Mouse (Mus musculus) 3T3-L1 (cell line): Measurements from ENCODE around the gene Nr1h5.

Experiments used
- DNase-seq: peaks from one replicate; pipeline ENCODE4 v3.0.0-alpha.2; 2015; ENCODE audit warnings: low read depth, low spot score

The Nr1h5 gene

DNA sequence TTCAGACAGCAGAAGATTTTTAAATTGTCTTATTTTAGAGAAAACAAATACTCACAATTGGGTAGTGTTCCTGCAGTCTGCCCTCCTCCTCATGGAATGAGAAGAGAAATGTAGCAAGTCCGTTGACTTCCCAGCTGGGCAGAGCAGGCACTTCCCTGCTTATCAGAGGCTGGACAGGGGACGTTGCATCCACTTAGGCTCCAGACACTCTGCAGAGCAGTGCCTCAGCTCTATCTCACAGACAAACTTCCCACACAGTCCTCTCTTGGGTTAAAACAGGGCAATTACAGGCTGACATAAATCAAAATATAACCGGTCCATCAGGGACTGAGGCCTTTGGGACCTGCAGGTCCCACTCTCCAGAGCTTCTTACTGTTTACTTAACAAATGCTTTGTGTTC is at the start of gene Nr1h5:
Gene Nr1h5, minus strand, starts transcription at position 101 of the 400 bp plus-strand sequence.
- no peak for DNase-seq

DNA sequence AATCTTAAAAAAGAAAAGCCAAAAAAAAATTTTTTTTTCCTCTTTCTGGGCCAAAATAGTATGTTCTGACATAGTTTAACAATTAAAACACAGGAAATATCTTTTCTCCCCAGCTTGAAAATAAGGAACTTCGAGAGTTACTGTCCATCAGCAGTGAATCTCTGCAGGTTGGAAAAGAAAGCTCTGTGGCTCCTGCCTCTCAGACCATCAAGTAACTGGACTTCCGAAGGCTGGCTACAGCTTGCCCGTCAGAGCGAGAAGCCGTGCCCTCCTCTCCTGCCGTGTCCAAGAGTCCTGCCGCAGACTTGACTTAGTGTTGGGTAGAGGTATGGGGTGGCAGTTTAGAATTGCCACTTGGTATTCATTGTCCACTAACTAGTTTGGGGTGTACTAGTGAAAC is 37.7 kb upstream of the Nr1h5 start:
- no peak for DNase-seq

DNA sequence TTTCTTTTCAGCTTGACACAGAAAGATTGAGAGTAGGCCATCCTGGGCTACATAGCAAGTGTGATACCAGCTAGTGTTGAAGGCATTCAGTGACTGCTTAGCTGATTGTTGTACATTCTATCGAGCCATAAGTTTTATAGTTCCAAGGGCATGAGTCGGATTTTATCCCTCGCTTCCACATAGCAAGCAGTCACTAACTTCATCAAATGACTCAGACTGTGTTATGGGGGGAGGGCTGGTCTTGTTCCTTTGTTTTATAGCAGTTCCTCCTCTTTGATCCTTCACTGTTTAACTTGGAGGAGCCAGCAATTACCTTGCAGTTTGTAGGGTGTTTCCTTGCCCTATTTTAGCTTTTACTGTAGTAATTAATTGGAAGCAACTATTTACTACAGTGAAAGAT is 33.7 kb upstream of the Nr1h5 start:
- DNase-seq = peak; percentile 72

DNA sequence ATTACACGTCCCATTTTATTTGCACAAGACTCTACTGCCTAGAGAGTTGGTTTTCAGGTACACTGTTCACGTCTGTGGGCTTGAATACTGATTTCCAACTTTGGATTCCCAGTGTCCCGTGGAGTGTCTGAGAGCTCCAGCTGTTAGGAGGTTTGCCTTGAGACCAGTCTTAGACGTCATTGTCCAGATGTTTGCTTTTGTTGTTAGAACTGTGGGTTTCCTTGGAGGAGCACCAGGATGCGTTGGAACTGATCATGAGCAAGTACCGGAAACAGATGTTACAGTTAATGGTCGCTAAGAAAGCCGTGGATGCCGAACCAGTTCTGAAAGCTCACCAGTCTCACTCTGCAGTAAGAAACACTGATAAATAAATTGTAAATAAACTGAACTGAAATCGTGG is 33.1 kb upstream of the Nr1h5 start:
- peak; percentile 47 for DNase-seq

DNA sequence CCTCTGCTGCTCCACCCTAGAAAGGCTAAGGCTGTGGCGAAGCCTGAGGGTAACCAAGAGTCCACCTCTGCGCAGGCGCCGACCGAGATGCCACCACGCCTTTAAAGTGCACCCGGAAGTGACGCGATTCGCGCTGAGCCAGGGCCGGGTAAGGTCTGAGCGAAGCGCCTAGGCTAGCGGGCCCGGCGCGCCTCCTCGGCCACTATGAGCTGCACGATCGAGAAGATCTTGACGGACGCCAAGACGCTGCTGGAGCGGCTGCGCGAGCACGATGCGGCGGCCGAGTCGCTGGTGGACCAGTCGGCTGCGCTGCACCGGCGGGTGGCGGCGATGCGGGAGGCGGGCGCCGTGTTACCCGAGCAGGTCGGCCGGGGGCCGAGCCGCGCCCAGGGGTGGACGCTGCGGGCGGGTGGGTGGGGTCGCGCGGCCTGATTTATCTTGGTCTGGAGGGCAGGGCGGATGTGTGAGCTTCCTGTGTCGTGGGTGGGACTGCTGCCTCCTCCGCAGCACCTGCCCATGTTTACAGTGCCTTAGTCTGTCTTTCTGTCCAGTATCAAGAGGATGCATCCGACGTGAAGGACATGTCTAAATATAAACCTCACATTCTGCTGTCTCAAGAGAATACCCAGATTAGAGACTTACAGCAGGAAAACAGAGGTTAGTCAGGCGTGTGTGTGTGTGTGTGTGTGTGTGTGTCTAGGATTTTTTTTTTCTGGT is 31.8 kb upstream of the Nr1h5 start, which contains the start of gene Sike1:
Gene Sike1, plus strand, starts transcription at position 104 of the 717 bp plus-strand sequence.
- DNase-seq = peak; percentile 96

DNA sequence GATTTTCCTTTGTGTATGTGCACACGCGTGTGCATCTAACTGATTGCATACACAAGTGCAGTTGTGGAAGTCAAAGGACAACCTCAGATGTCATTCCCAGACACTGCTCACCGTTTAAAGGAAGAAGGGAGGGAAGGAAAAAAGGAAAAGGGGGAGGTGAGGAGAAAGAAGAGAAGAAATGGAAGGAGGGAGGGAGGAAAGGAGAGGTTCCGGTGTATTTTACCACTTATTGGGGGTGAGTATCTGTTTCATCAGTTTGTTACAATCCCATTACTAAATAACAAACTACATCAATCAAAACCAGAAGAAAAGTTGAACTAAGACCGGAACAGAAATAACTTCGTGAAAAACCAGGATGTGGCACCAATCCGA is 31.3 kb upstream of the Nr1h5 start:
- DNase-seq = no peak

DNA sequence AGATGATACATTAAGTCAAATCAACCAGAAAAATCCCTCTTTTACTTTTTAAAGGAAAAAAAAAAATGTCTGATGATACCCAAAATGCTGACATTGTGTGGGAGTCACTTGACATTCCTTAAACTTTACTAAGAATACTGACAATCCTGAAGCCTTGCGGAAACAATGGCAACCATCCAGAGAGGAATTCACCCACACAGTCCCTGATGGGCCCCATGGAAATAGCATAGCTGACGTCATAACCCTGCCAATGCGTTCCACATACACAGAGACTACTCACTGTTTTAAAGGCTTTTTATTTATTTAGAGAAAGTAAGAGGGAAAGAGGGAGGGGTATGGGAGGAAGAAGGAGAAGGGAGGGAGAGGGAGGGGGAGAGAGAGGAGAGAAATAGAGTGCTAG is 29.0 kb upstream of the Nr1h5 start:
- peak; percentile 97 for DNase-seq

DNA sequence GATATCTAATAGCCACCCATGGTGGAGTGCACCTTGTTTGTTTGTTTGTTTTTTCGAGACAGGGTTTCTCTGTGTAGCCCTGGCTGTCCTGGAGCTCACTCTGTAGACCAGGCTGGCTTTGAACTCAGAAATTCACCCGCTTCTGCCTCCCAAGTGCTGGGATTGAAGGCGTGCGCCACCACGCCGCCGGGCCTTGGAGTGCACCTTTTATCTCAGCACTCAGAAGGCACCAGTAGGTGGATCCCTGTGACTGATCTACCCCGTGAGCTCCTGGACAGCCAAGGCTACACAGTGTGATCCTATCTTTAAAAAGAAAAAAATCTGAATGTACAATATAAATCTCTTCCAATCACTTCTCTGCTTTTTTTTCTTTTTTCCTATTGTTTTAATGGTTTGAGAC is 27.1 kb upstream of the Nr1h5 start:
- DNase-seq = no peak

DNA sequence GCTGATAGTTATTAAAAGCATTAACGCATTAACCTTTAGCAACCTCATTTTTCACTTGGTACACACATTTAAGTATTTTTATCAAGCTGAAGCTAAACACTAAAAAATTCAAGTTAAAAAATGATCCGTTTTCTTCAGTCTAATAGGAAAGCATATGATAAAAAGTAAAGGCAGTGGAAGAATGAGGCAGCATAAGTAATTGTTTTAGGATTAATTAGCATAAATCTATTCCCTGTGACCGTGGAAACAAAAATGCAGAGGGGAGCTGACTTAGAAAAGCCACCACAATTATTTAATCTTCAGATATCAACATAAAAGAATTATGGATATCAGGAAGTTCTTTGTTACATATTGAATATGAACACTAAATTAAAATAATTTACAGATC is 16.4 kb upstream of the Nr1h5 start:
- DNase-seq = no peak

DNA sequence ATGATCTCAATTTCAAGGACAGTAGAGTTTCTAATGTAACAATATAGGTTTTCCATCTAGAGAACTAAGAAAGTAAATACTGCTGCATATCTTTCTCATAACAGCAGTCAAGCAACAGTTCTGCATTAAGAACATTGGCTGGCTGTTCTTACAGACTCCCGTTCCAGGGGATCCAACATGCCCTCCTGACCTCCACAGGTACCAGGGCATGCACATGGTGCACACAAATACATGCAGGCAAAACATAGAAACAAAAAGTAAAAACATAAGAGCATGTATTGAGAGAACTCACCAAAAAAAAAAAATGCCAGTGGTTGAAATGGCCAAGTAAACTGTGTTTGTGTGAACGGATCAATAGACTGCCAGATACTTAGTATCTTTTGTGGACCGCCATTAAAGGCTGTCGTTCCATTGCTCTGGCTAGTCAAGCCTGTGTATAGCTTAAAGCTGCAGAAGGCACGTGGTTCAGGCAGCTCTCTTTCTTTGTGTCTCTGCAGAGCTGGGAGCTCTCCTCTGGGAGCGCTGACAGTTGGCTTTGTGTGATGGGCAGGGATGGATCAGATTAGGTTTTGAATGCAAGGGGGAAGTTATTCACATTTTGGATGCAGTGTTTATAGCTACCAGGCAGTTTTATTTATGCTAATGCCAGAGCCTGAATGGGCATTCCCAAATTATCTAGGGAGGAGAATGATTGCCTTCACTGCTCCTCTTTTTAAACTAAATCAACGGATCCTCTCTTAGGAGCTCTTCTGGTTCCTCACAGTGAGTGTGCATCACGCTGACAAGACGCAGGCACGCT is 15.8 kb upstream of the Nr1h5 start:
- DNase-seq = no peak

DNA sequence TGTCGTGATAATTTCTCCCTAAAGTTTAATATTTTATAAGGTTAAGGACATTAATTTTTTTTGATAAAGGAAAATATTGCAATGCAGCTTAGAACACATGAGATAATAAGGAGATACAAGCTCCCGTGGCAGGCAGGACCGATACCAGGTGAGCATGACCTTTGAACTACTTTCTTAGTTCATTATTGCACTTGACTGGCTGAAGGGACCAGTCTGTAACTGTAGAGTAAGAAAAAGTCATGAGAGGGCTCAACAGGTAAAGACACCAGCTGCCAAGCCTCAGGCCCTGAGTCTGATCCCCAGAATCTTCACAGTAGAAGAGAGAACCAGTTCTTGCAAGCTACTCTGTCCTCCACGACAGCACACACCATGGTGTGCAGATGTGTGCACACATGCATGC is 13.0 kb upstream of the Nr1h5 start:
- DNase-seq = no peak

DNA sequence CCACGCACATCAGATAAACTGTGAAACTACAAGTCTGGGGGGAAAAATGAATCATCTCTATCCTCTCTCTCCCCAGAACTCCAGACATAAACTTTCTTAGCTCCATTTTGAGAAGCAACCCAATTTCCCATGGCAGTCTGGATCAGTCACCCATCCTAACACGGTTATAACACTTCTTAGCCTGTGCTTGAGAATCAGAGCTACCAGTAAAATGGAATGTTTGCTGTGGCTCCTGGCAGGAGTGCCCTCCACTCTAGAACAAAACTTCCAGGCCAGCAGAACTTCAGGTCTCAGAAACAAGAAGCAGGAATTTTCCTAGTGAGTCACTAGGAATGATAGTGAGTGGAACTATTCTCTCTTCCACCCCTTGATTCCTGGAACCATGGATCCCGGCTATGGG is 6.6 kb upstream of the Nr1h5 start:
- DNase-seq = peak; percentile 43

DNA sequence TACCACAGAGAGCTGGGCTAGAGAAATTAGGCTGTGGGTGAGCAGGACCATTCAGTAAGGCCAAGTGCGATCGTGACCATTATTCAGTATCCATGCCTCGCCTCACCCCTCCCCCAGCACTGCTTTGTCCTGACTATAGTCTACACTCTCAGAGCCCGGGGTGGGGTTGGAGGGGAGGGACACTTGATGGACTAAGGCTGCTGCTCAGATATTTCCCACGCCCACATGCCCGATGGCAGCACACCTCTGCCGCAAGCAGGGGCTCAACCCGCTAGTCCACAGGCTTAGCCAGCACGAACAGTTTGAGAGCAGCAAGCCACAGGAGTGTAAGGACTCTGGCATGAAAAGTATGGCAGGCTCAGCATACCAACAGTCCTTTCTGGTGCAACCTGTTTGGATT is 6.1 kb upstream of the Nr1h5 start:
- no peak for DNase-seq

DNA sequence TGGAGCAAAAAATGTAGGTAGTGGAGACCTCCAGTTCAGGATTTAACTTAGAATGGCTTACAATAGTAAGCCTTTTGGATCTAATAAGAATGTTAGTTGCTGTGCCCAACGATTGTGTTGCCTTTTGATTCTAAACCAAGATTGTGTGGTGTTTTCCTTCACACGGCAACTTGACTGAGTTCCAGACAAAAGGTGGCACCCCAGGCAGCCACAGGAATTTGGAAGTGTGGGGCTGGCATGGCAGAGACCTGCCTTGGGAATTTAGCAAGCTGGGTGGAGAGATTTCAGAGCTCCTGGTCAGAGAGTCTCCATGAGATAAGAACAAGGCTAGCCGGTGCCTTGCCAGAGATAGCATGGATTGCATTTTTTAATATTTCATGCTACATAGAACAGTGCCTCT is 8.3 kb downstream of the Nr1h5 start:
- DNase-seq = no peak

DNA sequence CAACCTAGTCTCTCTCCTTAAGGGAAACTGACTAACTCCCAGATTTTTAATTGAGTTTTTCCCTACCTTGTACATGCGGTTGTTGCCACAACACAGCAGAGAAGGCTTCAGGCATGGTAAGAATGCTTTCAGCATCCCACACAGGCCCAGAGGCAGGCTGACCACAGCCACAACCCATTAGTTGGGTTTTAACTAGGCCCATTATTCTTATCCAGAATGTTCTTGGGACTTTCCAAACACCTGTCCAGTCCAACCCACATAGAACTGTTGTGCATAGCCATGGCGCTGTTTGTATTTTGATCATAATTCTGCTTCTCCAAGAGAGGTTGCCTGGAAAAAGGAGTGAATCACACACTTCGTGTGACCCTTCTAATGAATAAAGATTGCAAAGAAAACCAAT is 8.8 kb downstream of the Nr1h5 start:
- no peak for DNase-seq

DNA sequence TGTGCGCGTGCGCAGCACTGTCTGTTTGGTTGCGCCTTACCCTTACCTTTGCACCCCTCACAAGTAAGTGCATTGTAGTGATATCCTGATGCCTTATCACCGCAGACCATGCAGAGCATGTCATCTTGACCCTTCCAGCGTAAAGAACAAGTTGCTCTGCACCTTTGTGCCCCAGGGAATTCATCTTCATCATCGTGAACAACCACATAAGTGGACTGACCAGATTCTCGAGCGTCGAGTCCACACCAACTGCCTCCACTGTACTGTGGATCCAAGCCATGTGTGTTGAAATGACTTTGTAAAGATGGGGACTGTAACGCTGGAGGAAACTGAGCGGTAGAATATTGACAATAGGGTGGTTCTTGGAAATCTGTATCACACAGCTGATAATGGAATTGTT is 9.5 kb downstream of the Nr1h5 start:
- no peak for DNase-seq

DNA sequence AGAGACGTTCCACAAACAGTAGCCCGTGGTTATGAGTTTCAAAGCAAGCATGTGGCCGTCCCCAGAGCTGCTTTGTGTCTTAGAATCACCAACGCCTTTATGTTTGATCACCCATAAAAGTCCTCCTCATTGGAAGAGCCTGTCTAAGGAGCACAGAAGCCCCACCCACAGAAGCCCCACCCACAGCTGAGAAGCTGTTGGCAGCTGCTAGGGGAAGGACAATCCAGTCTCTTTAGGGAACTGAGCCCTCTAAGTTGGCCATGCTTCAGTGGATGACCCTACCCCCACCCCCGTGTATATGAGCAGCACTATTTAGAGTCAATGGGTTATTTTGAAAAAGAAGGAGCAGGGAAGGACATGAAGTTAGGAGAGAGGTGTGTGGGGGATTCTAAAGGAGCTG is 17.1 kb downstream of the Nr1h5 start:
- no peak for DNase-seq

DNA sequence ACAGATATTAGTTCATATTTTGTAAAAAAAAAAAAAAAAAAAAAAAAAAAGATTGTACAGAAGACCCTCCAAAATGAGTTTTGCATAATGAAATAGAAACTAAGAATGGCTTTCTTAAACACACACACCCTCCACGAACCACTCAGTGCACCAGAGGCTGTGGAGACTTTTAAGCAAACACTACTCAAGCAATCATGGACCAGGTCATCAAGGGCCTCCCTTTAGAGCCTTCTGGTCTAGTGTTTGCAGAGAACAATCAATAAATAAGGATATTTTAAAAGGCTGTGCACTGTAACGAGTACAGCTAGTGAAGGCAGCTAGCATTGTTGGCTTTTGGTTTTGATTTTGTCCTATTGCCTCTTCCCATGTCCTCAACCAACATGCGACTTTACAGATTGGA is 17.6 kb downstream of the Nr1h5 start:
- no peak for DNase-seq

DNA sequence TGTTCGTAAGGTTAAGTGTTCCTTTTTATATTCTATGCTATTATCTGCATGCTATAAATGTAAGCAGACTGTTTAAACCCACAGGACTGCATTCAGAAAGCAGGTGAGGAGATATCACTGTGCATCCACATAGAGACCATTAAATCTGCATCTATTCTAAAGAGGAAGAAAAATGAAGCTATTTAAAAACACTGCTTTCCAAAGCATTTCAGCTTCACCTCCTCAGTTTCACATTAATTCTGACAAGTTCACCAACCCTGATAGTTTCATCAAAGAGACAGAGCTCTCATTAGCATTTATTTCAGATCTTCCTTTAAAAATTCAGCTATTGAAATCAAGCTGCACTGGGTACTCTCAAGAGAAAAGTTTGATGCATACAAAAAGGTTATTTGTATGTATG is 25.8 kb downstream of the Nr1h5 start:
- DNase-seq = no peak

DNA sequence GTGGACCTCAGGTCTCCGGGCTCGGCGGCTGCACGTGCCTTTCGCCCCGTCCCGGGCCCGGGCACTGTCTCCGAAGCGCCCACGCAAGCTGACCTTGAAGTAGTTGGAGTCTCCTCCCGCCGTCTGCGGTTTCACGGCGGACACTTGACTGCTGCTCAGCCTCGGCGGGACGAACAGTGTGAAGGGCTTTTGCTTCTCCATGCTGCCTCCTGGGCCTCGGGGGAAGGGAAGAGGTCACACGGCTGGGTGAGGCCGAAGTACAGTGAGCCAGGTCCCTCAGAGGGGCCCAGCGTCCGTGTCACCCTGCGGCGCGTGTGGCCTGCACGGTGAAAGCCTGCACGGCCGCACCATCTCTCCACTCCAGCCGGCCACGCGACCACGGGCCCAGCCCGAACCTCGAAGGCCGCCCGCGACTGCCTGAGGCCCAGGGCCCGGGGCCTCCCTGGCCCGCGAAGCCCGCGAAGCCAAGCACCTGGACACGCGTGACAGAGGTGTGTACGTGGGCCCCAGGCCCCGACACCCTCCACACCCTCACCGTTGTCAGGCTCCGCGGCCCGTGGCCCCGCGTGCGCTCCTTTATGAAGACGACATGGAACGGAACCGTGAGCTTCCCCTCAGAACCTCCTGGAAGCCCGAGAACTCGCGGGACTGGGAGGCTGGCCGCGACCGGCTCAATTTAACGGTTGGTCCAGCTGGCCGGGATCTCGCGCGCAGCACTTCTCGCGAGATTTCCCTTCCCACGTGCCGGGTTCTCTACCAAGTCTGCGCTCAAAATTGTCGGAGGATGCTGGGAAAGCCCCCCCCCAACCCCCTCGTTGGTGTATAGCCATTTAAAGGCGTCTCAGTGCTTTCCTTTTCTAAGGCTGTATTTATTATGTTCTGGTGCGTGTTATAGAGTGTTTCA is 28.2 kb downstream of the Nr1h5 start, which contains the start of gene Sycp1:
Gene Sycp1, minus strand, starts transcription at position 650 of the 904 bp plus-strand sequence.
- no peak for DNase-seq

DNA sequence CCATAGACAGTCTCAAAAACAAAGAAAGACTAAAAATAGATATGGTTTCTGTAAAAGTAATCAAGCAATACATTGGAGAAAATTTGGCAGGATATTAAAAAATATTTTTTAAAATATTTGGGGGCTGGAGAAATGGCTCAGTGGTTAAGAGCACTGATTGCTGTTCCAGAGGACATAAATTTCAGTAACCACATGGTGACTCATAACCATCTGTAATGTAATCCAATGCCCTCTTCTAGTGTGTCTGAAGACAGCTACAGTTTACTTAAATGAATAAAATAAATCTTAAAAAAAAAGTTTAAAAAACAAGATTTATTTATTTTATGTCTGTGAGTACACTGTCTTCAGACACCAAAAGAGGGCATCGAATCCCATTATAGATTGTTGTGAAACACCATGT is 64.8 kb downstream of the Nr1h5 start:
- DNase-seq = peak; percentile 84
